Mouse (Mus musculus): ENCODE data around the gene Dkk2.

DNA sequence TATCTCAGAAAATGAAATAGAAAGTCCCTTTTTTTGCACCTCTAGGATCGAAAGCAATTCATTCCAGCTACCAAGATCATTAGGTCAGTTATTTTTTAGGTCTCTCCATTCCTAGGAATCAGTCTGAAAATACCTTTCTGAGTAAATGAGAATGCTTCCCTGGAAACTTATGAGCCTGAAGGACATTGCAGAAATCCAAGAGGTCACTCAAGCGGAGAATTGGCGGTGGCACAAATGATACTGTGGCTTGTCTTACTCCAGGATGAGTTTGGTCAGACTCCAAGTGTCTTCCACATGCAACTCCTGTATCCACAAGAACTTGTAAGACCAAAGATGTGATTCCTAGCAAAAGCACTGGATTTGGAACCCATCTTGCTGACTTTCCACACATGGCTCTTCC, 21.7 kb upstream of the Dkk2 start:
- TF ChIP-seq EP300 (IDR thresholded peaks at IDR 0.05; ENCODE audit: insufficient read depth, low read depth, low read length) (no peak), POLR2A (IDR thresholded peaks at IDR 0.05; ENCODE audit: insufficient read depth, low read length) (no peak)
